Mouse (Mus musculus) layer of hippocampus, adult 18-20 months (tissue): Measurements from ENCODE around the gene Cd3eap. TPM values are rescaled to one million over a fixed set of nuclear protein-coding genes. Genes with fewer than 3 reads are reported as not detected.

Source experiments
- DNase-seq, 2 experiments: peaks; one replicate each; pipeline ENCODE4 v3.0.0; 2022; ENCODE audit warnings: low spot score in 2 of 2
- total RNA-seq, 2 experiments: library from RNA; stranded (reverse); gene quantifications; 2 replicates each; pipeline ENCODE4 v1.2.3; 2021

Gene Cd3eap
- total RNA-seq, 2 experiments from 2014 or later = 19.9 to 21.0 TPM

DNA sequence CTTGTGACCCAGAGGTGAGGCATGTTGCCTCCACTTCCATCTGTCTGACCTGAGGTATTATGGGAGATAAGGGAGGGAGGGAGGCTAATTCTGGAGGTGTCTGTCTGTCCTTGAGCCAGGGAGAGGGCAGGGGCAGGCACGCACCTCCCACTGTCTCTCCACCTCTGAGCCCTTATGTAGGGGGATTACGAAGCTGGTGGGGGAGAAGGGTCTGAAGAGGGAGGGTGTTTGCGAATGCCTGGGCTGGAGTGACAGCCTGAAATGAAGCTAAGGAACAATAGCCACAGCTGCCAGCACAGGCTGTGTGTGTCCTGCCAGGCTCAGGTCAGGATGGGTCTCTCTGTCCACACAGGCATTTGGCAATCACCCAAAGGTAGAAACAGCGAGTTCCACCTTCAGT, 3.0 kb upstream of the Cd3eap start:
- no peak for DNase-seq

DNA sequence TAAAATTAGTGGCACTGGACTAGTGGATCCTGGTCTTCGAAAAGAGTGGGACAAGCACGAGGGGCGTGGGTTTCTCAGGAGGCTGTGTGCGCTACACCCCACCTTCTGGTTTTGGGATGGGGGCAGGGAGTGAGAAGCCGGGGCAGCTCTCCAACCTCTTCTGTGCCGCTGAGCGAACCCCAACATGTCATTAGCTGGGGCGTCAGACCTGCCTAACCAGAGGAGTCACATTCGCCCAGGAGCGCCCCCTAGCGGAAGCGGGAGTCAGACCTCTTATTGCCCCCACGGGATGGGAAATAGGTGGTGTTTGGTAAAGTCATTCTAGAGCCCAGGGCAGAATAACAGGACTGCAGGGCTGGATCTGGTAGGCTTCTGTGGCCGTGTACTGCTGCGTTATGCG, 2.4 kb upstream of the Cd3eap start:
- DNase-seq = peak in 1 of 2 experiments; percentile 76

DNA sequence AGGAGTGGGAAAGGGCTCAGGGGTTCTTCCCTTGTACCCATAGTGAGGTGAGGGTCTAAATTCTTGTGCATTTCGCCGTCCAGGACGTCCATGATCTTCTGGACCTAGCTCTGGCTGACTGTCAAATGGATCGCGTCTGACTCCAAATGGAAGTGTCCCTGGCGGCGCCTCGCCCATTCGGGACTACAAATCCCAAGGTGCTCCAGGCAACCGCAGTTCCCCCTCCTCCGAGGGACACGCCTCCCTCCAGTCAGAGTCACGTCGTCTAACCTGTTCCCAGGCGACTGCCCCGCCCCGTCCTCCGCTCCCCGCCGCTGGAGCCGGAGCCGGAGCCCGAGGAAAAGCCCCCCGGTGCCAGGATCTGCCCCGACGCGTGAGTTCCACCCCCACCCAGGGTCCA, 1.7 kb upstream of the Cd3eap start:
- peak; percentile 85 to 93 for DNase-seq

DNA sequence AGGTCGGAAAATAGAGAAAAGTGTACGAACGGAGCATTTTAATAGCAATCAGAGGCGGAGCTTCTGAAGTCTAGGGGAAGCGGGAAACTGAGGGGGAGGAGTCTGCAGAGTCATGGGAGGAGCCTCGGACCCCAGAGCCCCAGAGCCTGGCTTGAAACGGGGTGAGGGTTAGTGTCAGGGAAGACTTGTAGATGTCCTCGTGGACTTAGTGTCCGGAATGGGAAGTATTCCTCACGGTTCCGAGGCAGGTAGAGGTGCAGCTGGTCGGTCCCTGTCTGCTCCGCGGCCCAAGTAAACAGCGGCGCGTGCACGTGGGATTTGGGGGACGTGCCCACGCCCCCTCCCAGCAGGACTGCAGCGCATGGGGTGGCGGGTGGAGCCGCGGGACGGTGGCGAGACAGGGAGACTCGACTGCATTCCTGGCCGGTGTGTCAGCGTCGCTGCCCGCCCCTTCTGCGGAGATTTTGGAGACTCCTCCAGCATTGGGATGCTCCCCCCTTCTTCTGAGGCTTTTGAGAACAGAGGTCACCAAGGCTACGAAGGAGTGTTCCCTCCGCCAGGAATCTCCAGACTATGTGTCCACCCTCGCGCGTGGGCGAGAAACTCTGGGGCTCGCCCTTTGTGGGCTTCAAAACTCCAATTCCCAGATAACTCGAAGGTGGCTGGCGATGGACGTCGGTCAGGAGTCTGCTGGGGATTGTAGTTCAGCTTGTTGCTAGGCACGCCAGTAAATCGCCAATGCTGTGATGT, 784 bp upstream of the Cd3eap start:
- peak; percentile 70 to 80 for DNase-seq

DNA sequence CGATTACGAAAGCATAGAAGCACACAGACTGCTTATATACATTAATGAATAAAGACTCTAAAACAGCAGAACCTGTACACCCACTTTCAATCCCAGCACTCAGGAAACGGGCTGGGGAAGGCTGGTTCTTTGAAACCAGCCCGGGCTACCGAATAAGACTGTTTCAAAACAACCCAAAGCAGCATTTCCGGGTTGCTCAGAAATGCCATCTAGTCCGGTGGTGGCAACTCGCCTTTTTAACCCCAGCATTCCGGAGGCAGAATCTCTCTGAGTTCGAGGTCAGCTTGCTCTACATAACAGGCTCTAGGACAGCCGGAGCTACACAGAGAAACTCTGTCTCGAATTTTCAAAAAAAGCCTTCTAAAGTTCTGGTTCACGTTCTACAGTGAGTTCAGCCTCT, 649 bp downstream of the Cd3eap start:
- DNase-seq = no peak

DNA sequence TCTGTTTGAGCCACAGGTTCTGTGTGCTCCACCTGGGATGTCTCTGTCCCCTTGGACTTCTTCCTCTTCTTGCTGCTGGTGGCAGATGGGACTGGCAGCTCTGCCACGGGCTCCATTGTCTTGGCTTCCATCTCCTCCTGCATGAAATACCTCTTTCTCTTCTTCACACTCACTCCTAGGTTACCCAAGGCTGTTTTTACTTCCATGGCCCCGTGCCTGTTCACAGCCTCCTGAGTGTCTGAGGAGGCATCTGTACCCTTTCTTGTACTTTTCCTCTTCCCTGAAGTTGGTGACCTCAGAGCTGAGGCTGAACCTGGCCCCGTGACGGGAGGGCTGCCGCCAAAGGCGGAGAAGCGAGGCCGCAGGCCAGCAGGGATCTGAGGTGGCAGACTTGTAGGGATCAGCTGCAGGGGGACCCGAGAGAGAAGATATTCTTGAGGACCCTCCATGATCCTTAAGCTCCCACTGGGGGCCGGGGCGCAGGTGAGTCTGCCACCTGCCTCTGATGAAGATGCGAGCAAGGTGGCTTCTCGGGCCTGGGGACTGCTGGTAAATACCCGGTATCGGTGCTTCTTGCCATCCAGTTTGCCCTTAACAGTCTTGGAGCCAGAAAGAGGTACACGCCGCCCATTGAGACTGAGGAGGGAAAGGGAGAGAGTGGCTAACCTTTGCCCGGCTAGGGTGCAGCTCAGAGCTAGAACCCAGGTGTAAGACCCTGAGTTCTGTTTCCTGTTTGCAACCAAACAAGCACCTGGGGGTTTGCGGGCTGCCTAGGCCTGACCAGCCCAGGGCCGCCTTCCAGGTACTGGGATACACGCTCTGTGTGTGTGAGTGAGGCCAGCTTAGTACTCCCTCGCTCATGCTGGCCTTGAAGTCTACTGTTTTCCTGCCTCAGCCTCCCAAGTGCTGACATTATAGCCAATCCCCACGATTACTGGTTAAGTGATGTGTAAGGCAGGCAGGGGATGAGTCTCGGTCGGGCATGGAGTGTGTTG, 1.6 kb downstream of the Cd3eap start:
- no peak for DNase-seq

DNA sequence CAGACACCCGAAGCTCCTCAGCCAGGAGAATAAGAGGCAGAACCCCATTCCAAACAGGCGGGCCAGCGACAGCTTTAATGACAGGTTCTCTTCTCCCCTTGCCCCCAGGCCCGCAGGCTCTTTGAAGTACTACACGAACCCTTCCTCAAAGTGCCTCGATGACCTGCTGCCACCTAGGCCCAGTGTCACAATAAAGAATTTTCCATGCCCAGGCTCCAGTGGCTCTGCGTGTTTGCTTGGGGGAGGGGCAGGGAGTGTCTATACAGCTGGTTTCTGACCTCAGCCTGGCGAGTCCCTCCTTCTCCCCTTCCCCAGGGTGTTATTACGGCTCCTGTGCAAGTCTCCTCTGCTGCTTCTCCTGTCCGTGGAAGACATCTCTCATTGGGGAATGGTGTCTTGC, 3.0 kb downstream of the Cd3eap start:
- no peak for DNase-seq

DNA sequence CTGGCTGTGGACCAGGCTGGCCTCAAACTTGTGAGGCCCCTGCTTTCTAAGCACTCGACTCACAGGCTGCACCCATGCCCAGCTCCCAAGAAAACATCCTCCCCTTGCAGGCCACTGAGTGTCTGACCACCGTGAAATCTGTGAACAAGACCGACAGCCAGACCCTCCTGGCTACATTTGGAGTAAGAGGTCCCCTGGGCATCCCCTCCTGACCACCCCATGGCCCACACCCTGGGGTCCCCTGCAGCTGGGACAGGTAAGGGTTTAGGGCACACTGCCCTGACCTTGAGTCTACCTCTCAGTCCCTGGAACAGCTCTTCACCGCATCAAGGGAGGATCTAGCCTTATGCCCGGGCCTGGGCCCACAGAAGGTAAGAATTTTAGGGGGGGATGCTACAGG, 4.3 kb downstream of the Cd3eap start:
- DNase-seq = no peak

DNA sequence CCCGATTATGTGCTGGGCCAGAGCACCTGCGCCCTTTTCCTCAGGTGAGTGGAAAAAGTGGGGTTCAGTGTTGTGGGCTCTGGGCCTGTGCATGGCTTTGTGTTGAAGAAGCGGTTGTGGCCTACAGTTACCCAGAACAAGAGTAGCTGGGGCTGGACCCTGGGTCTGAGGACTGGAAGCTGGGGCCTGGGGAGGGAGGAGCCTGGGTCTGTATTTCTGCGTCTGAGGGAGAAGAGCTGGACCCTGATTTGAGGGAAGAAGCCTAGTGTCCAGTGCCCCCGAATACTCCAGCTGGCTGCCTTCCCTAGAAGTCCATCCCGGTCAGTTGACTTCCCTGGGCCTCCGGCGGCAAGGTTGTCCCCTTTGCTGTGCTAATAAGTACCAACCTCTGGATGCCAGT, 9.1 kb downstream of the Cd3eap start:
- DNase-seq = no peak

DNA sequence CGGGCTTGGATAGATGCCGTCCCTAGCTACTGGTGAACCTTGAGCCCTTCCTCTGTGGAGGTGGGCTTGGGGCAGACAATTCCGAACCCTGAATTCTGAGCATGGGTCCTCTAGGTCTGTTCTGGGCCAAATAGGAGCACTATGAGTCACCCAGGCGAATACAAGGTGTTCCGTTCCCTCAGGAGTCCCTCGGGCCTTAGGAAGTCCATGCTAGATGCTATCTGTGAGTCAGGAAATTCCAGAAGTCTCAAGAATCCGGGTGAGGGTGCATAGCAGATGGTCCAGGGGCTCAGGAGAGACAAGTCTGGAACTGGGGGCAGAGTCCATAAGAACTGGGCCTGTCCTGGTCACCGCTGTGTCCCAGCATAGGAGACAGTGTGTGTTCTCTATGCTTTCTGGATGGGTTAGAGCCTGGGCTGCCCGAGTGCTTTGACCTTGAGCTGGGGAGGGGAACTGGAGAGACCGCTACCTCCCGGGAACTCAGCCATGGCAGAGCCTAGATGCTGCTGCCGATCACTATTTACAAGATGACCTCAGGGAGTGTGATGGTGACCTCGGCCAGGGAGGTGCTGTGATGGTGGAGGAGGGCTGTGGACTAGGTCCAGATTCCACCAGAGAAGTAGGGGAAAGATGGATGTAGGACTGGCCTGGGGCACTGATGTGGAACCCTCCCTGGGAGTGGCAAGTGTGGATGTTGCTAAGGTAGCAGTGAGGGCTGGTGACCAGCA, 9.9 kb downstream of the Cd3eap start:
- no peak for DNase-seq

DNA sequence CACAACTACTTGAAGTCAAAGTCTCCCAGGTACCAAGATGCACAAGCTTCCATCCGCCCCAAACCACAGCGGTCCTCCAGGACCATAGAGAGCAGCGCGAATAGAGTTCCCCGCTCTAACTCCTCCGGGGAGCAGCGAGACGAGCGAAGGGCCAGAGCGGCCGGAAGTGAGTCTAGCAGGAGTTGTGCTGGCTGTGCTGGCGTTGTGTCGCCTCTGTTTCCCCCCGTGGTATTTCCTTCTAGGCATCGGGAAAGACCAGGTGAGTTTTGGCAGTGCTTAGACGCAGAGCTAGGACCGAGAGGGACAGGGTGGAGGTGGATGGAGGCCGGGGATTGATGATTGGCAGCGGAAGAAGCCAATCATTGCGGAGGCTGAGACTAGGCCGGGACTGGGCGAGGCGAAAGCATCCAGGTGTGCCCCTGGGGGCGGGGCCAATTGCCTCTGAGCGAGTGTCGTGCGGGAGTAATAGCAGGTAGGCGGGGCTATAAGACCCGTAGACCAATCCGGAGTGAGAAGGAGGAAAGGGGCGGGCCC, 14.3 kb downstream of the Cd3eap start:
- DNase-seq = peak; percentile 94 to 96

DNA sequence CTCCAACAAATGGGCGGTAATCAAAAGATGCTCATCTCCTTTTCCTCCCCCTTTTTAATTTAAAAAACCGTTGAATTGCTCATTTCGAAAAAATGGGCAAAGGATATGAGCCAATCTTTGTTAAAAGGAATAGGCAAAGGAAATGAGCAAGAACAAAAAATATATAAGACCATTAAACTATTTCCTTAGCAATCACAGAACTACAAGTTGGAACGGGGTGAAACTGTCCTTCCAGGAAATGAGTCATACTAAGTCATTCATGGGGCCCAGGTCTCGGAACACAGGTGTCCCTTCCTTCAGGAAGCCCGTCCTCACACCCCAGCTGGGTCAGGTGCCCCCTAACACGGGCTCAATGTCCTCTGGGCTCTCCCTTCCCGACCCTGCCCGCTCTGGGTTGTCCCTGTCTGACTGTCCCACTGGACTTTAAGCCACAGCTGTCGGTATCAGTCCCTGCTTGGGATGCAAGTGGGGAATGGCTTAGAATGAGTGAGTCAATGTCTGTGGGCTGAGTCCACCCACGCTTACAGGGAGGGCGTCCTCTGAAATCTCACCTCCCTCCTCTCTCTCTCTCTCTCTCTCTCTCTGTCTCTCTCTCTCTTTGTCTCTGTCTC, 14.9 kb downstream of the Cd3eap start, which contains the start of gene Ercc1:
Ercc1 (plus strand) TSS at position 542 of the 611 bp plus-strand sequence.
- DNase-seq = no peak

DNA sequence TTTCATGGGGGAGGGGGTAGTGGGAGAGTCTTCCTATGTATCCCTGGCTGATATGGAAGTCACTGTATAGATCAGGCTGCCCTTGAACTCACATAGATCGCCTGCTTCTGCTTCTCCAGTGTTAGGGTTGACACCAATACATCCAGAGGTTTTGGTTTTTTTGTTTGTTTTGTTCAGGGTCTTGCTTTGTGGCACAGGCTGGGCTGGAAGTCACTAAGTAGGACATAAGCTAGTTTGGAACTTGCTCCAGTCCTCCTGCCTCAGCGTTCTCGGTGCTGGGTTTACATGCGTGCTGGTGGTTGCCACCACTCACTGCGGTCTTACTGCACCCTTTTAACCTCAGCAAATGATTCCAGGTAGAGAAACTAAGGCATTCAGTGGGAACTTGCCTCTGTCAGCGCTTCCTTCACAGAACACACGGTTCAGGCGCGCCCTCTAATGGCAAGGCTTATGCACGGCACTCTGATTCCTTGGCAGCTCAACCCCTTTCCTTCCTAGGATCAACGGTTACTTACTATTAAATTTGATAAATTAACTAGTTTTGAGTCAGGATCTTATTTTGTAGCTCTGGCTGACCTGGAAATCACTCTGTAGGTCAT, 16.0 kb downstream of the Cd3eap start:
- DNase-seq = peak in 1 of 2 experiments; percentile 85

DNA sequence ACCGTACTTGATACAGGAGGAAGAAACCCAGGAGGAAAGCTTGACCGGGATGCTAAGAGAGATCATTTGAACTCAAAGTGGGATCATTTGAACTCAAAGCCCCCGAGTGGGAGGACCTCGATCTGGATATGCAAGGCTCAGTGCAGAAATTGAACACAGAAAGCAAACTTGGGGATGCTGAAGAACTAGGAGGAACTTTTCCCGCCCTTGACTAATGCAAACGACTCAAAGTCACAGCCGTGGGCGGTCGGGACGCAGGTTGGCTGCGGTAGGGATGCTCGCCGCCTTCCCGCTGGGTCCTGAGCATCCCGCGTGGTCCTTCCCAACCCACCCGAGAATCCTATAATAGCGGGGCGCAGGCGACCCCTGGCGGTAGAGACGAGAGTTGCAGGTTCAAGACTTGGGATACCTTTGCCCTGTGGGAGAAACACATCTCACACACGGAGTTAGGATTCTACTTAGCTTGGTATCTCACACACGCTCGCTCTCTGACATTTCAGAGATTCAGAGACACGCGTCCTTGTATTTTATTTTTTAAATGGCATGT, 16.7 kb downstream of the Cd3eap start:
- DNase-seq = peak; percentile 84 to 94

DNA sequence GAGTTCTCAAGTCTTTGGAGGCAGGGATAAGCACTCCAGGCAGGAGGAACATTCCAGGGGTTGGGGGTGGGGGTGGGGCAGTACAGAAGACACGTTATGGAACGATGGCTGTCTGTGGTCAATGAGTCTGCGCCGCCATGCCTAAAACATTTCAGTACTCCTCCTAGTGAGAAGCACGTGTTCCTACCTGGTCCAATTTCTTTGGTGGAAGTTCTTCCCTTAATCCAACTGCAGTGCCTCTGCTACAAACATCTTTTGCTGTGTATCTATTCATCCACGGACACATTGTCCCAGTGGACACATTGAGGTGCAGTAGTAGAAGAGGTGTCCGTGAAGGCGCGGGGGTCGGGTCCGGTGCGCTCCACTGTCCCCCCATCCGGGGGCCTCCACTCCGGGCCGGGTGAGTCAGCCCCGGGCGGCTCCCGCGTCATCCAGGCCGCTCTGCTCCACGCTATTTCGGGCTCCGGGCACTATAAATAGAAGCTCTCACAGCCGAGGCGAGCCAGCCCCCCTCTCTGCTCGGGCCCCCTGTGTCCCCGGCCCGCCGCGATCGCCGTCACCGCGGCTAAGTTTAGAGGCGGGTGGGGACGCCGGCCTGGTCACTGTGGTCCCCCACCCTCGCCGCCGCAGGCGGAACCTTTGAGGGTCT, 17.4 kb downstream of the Cd3eap start:
- DNase-seq = peak in 1 of 2 experiments; percentile 49

DNA sequence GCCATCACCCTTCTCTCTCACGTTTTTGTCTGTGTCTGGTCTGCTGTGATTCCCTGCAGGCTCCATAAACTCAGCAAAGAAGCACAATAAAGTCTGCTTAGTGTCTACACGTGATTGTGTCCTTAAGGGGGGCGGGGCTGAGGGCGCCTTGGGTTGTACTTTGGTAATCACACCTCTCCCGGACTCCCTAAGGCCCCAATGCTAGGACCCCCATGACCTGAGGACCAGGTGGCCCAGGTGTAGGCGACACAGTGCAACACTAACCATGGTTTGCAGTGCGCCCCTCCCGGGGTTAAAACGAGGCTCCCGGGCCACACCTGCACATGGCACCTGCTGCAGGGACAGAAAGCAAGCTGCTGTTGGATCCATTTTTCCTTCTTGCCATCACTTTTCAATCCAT, 18.0 kb downstream of the Cd3eap start:
- DNase-seq = no peak

DNA sequence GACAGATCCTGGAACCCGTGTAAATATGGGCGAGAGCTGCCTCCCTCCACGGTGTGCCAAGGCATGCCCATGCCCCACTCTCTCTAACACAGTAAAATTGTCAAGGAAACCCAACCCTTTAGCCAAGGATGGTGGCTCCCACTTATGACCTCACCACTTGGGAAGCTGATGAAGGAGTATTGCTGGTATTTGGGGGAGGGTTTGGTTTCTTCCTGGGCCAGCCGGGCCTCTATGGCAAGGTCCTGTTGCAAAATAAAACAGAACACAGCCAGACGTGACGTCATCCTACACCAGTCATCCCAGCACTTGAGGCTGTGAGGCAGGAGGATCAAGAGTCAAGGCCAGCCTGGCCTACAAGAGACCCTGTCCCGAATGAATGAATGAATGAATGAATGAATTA, 20.7 kb downstream of the Cd3eap start:
- DNase-seq = no peak

DNA sequence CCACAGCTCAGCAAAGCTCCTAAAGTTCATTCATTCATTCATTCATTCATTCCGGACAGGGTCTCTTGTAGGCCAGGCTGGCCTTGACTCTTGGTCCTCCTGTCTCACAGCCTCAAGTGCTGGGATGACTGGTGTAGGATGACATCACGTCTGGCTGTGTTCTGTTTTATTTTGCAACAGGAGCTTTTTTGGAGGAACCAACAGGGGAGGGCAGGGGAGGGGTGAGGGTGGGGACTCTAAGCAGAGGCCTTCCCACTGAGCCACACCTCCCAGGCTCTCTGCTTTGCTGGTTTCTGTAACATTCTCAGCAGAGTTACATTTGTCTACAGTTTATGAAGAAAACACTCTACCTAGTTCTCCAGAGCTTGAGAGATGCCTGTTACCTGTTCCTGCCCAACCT, 21.2 kb downstream of the Cd3eap start:
- DNase-seq = no peak

DNA sequence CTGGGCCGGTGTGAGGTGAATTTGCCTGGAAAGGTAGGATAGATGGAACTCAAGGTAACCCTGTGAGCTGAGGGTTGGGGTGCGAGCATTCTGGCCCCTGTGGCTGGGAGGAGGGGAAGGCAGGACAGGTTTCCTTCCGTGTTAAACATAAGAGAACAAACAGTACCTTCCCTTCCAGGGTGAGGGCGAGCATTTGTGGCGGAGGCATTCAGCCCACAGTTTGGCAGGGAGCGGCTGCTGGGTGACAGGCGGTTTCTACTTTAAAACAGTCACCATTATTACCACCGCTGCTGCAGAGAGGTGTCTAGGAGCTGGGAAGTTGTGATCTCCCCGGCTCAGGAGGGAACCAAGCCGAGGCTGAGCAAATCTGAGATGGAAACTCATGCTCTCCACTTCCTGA, 22.2 kb downstream of the Cd3eap start:
- peak in 1 of 2 experiments; percentile 70 for DNase-seq

DNA sequence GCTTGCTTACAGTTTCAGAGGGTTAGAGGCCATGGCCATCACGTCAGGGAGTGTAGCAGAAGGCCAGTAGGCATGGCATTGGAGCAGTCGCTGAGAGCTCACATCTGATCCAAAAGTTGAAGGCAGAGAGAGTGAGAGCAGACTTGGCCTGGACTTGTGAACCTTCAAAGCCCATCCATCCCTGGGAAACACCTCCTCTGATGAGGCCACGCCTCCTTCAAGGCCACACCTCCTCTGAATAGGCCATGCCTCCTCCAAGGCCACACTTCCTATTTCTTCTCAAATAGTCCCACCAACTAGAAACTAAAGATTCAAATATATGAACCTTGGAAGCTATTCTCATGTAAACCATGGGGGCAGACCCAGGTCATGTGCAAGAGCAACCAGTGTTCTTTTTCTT, 23.7 kb downstream of the Cd3eap start:
- DNase-seq = no peak
